Mouse (Mus musculus): ENCODE results near the gene Vezt.

Gene Vezt

DNA sequence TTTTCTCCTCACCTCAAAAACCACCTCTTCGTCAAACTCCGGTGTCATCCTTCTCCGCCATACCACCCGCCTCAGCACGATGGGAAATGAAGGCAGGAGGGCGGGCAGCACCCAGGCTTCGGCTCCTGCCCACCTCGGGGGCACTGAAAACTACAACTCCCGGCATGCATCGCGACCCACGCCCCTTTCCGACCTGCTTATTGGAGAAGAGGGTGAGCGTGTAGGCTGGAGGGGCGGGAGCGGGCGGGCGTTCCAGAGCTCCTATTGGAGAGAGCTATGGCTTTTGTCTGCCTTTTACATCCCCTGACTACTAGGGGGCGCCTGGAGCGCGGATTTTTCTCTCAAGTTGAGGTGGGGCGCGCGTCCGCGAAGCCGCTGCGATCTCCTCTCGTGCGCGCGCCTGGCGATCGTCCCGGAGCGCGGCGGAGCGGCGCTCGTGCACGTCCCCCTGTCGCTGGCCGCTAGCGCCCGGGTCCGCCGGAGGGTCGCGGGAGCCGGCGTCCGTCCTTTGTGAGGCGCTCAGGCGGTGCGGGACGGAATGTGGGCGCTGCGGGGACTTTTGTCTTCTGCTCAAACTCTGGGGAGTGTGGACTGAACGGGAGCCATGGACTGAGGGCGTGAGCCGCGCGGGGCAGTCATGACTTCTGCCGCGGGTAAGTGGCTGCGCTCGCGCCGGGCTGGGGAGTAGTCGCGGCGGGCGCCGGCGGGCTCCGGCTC, at the start of gene Vezt, which contains the start of gene Fgd6:
Vezt (minus strand) TSS at position 160 of the 717 bp plus-strand sequence.
Fgd6 (plus strand) TSS at position 344 of the 717 bp plus-strand sequence.
- DNase-seq = peak; percentile 99

DNA sequence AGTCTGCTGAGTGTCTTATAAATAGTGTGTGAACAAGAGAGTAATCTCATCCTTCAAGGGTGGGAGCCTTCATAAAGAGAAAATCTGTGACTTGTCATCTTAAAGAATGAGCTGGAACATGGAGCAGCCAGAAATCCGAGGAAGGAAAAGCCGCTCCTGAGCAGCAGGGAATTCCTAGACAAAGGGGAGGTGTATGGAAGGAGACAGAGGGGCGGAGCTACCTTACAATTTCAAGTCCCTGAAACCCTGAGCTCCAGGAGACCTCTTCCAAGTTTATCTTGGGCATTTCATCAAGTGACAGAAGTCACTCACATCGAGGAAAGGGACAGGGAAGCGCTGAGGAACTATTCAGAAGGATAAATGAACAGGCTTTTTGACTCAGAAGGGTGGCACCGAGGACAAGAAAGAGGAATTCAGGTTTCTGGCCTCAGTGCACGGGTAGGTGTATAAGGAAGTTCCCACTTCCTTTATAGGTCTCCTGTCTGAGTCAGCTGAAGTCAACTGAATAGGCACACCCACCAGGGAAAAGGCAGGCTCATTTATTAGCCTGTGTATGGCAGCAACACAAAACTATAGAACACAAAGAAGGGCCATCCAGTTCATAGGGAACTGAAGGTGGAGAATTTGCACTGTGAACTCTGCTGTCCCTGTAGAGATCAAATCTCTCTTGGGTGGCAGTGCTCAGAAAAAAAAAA, 46.6 kb upstream of the Vezt start:
- DNase-seq = no peak

DNA sequence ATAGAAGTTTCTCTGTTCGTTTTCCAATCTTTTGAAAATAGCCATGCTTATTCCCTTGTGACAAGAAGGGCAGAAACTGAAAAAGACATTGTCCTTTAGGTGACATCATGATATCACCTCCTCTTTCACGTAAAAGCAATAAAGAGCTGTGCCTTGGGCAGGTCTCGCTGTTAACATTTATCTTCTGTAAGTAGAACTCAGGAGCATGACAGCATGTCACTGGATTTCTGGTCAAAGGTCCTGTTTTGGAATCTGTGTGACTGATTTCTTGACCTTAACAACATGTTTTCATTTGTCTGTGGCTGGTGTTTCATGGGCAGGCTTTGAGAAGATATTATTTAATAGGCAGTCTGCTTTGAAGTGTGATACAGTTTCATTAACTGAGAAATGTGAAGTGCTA, 45.1 kb upstream of the Vezt start:
- no peak for DNase-seq

DNA sequence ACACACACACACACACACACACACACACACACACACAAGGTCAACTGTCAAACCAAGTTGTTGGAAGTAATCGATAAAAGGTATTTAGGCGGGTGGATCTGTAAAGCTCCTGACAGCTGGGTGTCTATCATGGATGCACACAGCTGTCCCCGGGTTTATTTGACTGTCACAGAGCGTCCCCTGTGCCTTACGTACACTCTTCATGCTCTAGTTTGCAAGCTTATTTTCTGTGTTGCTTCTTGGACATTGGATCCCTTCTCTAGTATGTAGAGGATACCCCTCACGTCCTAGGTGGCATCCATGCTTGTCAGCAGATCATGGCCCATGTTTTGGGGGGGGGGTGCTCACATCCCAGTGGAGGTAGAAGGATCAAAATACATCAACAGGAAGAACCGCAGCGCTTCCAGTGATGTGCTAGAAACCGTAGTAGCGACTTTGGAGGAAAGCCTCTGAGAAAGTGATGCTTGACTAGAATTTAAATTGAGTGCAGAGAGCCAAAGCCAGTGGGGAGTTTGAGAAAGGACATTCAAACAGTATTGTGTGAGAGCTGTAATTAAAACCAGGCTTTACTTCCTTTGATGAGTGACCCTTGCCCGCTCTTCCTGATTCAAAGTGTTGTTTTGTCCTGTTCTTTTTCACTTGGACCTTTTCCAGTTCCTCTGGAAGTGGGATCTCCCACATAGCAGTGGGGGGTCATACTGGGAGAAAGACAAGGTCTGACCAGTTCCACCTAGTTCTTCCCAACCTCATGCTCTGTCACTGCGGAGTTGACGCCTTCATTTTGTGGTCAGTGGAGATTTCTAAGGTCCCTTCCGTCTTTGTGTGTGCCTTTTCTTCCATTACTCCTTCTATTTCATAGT, 41.6 kb upstream of the Vezt start:
- DNase-seq = no peak

DNA sequence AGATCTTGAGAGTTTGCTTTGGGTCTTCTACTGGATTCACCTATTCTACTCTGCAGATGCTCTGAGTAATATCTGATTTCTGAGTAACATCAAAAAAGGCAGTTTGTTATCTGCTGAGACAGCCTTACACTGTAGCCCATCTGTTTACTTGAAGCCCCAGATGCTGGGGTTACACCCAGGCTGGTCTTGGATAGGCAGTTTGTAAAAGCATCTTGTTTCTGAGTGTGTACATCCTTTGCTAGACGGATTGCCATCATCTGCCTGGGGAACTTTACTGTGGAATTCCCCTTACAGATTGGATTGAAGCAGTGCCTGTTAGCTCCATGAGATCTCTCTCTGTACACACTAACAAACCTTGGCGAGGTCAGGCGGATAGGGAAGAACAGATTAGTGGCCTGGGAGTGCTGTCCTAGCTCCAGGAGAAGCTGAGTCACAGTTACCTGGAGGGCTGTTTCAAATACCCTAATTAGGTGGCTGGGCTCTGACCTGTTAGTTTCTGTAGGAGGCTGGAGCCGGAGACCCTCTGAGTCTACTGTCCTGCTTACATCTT, 37.4 kb upstream of the Vezt start:
- DNase-seq = no peak

DNA sequence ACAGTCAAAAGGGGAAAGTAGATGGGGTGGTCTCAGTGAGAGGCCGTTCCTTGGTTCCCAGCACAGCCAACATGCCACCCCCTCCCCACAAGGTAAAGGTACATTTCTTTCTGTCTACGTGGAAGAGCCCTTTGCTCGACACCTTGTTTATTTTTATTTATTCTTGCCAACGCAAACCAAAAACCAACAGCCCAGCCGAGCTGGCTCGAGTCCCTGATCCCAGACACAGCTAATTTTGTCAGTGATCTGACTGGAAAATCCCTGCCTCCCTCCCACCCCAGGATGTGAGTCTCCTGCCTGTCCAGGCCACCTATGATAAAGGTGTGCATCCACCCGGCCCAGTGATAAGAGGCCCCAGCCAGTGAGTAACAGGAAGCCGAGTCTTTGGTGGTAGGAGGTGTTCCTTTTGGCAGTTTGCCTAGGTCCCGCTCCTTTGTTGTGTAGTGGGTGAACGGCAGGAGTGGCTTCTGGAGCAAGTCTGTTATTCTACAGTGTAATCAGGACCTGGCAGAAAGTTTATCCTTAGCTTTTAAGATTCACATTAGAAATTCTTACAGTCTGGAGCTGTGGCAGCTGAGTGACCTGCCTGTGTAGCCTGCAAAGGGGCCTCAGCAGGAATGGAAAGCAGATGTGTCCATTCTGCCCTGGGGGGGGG, 36.8 kb upstream of the Vezt start:
- DNase-seq = peak; percentile 48

DNA sequence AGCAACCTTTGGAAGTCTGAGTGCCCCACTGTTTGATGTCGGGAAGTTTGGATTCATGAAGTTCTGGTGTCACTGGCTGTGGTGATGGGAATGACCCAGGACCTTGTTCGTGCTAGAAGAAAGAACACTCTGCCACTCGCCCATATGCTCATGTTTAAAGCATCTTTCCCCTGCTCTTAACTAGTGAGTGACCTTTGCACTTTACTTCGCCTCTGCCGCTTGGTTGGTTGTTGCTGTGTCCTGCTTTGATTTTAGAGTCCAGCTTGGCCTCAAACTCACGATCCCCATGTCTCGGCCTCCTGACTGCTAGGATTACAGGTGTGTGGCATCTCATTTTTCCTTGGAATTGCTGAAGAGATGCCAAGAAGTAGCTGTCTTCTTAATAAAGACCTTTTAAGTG, 36.0 kb upstream of the Vezt start:
- DNase-seq = no peak

DNA sequence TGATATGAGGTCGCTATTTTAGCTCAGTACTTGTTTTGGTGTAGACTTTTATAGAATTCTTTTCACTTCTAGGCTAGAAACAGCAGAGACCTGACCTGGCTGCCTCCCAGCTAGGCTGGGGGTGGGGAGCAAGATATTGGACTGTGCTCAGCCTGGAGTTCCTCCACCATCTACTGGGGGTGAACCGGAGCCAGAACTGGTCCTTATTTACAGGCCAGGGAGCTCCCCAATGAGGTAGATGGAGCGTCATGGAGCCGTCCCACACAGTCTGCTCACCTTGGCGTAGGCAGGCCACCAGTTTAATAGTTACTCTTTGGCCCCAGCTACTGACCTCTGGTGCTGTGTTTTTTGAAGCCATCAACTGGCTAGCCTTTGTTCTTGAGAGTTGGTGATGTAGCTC, 33.1 kb upstream of the Vezt start:
- DNase-seq = peak; percentile 23

DNA sequence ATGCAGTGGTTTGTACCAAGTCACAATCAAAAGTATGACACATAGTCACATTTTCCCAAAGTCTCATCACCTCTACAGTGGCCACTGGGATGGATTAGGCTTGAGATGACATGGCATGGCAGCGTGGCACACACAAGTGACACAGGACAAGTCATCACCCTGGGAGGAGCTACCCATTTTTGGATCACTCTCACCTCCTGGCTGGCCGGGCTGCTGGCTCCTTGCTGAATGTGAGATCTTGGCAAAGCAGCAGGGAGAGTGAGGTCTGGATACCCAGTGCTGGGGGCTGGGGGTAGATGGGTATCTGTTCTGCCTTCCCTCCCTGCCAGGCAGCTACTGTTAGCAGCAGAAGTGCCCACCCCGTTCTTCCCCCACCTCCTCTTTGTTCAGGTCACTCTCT, 31.3 kb upstream of the Vezt start:
- DNase-seq = no peak

DNA sequence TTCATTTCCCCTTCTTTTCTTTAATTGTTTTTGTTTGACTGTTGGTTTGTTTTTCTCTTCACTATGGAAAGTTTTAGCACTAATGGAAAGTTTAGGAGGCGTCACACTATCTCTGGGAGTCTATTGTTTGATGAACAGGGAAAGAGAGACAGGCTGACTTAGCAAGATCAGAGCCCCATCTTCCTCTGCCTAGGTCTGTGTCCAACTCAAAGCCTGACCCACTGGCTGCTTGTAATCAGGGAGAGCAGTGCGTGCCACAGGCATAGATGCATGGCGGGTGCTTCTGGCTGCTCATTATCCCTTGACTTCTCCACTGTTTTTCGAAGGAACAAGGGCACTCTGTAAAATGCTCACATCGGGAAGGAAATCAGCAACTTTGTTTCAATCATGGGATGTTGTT, 26.7 kb upstream of the Vezt start:
- DNase-seq = no peak

DNA sequence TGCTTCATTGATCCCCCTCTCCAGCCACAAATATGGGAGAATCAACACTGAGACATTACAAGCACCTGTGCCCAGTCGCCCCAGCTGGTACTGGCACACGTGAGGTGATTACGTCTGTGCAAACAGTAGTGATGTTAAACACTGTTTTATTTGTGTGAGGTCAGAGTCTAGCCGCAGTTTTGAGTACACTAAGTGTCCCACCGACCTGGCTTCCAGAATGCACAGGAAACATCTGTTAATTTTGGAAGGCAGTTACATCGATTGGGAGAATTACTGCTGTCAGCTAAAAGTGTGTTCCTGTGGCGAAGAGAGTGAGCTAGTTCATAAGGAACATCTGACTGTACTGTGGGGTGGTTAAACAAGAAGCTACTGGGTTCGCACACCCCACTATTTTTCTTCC, 24.6 kb upstream of the Vezt start:
- no peak for DNase-seq

DNA sequence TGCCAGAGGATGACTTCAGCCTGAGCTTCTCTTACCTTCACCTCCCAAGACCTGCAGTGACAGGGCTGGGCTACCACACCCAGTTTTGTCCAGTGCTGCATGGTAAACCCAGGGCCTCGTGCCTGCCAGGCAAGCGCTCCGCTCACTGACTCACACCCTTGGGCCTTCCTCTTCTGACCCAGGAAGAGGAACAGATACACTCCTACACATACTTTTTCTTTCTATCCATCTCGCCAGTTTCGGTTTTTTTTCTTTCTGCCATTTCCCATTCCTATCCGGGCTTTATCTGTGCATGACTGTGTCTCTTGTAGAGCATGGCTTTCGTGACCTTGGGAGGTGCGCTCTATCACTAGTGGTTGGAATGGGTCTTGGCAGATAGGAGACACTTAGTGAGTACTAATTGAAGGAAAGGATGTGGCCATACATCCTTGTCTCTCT, 24.0 kb upstream of the Vezt start:
- DNase-seq = no peak

DNA sequence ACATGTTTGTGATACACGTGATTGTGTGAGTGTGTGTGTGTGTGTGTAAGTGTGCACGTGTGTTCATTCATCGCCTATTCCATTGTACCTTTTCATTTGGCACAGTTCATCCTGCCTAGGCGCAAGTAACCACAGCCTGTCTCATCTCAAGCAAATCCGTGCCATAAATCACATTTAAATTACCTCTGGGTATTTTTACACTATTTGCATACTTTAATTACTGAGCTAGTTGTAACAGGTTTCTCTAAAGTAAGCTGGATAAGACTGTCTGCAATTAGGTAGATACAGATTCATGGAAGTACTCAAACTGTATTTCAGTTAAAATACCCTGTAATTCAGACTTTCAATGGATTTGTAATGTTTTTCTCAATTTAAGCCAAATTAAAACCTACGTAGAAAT, 20.9 kb upstream of the Vezt start:
- DNase-seq = no peak

DNA sequence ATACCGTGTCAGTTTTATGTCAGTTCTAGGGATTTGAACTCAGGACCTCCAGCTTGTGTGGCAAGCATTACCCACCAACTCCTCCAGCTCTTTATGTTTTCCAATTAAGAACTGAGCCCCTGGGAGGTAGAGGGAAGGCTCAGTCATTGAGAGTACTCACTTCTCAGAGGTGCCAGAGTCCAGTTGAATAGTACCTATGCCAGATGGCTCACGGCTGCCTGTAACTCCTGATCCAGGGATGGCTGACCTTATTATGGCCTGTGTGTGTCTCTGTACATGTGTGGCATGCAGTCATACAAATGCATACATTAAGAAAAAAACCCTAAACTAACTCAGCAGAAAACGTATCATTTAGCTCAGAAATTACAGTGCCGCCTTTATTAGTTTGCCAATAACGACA, 15.1 kb upstream of the Vezt start:
- no peak for DNase-seq

DNA sequence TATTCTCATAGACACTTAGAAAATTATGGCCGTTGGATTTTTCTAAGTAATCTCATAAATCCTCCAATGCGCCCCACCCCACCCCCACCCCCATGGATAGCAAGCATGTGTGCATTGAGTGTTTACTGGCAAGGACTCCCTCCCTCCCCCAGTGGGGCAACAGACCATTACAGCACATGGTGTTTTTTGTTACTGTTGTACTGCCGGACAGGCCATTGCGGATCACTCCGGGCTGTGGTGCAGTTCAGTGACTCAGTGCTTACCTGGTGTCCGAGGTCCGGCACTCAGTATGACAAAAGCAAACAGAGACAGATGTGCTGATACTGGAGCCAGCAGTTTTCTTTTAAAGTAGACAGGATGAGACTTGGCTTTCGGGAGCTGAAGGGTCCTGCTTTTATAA, 13.5 kb upstream of the Vezt start:
- no peak for DNase-seq

DNA sequence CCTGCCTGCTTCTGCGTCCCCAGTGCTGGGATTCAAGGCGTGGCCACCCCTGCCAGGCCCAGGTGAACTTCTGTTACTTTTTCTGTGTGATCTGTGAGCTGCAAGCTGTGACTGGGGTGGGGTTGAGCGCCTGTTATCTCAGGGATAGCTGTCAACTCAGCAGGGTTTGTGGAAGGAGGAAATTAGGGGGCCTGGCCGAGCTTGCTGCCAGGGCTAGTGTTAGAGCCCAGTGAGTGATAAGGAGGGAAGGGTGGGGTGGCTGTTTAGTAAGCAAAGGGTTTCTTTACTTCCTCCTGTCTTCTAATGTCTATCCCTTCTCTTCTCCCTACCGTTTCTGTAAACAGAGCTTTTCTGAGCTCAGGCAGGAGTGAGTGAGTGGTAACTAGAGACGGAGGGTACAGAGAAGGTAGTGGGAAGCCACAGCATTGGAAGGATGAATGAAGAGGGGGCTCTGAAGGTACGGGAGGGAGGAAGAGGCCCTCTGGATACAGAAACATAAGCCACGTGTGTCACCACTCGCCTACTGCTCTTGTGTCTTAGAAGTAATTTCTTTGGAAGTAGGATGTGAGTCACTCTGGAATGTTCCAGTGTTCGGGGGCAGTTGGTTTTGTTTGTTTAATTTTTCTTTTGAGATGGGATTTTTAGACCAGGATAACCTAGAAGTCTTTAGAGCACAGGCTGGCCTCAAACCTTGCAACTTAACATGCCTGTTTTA, 12.4 kb upstream of the Vezt start:
- no peak for DNase-seq

DNA sequence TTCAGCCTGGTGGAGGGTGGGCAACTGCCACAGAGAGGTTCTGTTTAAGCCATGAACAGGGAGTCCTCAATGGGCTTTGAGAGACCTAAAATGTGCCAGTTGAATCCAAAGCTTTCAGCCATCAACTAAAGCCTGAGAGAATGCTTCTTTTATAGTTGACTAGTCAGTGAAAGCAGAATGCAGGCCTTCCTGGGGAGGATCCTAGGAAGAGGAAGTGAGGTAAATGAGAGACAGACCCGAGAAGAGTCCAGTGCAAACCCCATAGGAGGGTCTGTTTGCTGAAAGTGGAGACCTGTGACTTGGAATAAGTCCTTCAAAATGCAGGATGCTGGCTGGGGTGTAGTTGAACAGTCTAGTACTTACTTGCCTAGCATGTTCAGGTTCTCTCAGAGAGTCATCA, 11.4 kb upstream of the Vezt start:
- DNase-seq = no peak

DNA sequence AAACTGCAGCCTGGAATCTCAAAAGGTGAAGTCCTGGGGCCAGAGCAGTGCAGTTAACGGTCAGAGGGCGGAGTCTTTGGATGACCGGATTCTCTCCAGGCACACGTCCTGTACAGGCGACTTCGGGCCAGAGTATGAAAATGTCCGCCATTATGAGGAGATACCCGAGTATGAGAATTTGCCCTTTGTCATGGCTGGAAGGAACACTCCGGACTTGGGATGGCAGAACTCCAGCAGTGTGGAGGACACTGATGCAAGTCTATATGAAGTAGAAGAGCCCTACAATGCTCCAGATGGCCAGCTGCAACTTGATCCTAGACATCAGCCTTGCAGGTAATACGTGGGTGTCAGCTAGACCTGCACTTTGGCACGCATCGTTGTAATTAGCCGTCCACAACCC, 9.7 kb upstream of the Vezt start:
- DNase-seq = no peak

DNA sequence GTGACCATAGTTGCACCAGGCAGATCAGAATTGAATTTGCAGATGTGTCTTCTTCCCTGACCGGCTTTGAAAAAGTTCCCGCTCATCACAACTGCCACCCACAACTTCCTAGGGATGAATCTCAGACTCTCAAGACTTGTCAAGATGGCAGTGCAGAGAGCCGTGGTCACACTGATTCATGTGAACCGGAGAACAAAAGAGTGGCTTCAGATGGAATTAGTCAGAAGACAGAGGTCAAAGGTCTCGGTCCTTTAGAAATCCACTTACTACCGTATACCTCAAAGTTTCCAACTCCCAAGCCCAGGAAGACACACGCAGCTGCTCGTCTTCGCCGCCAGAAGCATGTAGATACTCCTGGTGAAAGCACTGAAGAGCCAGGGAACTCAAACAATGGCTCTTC, 8.3 kb upstream of the Vezt start:
- no peak for DNase-seq

DNA sequence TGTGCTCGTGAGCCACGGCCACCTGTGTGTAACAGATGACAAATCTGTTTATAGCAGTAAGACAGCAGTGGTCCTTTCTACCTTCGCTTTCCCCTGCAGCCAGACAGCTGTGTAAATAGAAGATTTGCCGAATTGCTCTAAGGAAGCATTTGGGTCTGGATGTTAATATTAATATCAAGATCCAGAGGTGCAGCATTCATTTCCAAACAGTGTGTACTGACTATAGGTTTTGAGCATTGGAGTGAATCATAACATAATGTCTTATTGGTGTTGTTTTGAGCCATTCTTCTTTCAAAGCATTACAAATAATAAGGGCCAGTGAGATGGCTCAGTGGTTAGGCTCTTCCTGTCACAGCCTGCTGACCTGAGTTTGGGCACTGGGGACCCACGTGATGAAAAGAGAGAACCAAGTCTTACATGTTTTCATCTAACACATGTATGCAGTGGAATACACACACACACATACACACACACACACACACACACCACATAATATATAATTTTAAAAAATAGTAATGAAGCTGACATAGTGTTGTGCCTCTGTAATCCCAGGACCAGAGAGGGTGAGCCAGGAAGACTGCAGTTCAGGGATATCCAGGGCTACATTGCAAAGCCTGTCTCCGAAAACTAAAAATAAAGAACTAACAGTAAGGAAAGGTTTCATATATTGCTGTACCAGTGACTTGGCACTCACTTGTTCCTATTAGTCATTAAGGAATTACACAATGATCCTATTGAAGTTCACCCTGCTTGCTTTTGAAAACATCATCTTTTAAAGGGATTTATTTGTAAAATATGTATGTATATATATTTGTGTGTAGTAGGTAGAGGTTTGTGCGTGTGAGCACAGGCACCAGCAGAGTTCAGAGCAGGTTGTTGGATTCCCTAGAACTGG, 3.0 kb upstream of the Vezt start:
- DNase-seq = no peak

DNA sequence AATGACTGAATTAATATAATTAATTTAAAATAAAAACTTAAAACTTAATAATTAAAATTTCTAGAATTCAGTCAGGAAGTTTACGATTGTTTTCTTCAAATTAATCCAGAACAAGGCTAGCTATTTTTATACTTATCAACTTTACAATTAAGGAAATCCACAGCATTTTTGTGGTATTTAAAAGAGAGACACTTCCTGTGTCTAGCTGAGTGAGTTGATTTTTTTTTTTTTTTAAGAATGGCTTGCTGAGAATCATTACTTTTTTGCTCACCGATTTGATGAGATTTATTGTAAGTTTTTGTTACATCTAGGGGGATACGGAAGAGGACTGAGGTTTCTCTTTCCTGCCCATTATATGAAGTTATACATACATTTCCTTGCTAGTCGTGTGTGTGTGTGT, 2.0 kb upstream of the Vezt start:
- DNase-seq = no peak
